Mouse (Mus musculus) B cell, adult 67 days (primary cell): ENCODE data around the gene Scyl2. TPM values are rescaled to one million over a fixed set of nuclear protein-coding genes. Genes with fewer than 3 reads are reported as not detected.

Experiments used
- total RNA-seq, 2 experiments: library from RNA; stranded (reverse); gene quantifications; 4 replicates each; pipeline ENCODE4 v1.2.4; 2023

Scyl2 gene
- total RNA-seq: 10 to 100 TPM; 36.0 to 37.1 TPM

GRCm38 (mm10) chr10:89686139-89686808 lies at the start of gene Scyl2:
TSS of gene Scyl2 (minus strand) at chr10:89686285.

GRCm38 (mm10) chr10:89732001-89732794 lies 46.1 kb upstream of the Scyl2 start, which contains the start of gene Actr6:
TSS of gene Actr6 (minus strand) at chr10:89732295.

GRCm38 (mm10) chr10:89621129-89621528 lies 65.0 kb downstream of the Scyl2 start, which contains the start of gene Slc17a8:
TSS of gene Slc17a8 (minus strand) at chr10:89621253.

Other genes starting within 250 kb of the Scyl2 start
- 1 to 10 TPM; 1.6 to 5.3 TPM for gene Gas2l3, start 242.3 kb downstream of the Scyl2 start, total RNA-seq
- not detected for gene Nr1h4, start 152.7 kb downstream of the Scyl2 start, total RNA-seq
- not detected for gene Slc17a8, start 65.0 kb downstream of the Scyl2 start, total RNA-seq
- 10 to 100 TPM; 19.4 to 22.9 TPM for gene Actr6, start 46.0 kb upstream of the Scyl2 start, total RNA-seq
- gene Uhrf1bp1l, start 58.7 kb upstream of the Scyl2 start, total RNA-seq: 10 to 100 TPM; 55.7 to 59.4 TPM
- not detected for gene Anks1b, start 187.2 kb upstream of the Scyl2 start, total RNA-seq